Mouse (Mus musculus) kidney, embryonic 15.5 days (tissue): ENCODE data around the gene Stom. TPM values are rescaled to one million over a fixed set of nuclear protein-coding genes. Genes with fewer than 3 reads are reported as not detected.
A peak's percentile ranks its signal among the peaks of the same experiment; 100 is the strongest.

Source experiments
- ATAC-seq: fragments of 200-750 bp; cut with Nextera tagmentation; replicated peaks from 2 replicates; pipeline ENCODE4 v1.8.0; 2017; ENCODE audit warnings: moderate TSS enrichment; ENCODE audit not compliant: low FRiP score
- H3K27ac ChIP-seq: fragments of 300-500 bp; sonication (generic); 2 replicates; pipeline ENCODE4 v1.5.1; 2015; ENCODE audit warnings: mild to moderate bottlenecking, inconsistent platforms
- H3K27me3 ChIP-seq: fragments of 300-500 bp; sonication (generic); 2 replicates; pipeline ENCODE4 v1.6.1; 2015; ENCODE audit warnings: inconsistent platforms
- H3K36me3 ChIP-seq: fragments of 300-500 bp; sonication (generic); 2 replicates; pipeline ENCODE4 v1.6.1; 2015; ENCODE audit warnings: inconsistent platforms
- H3K4me1 ChIP-seq: fragments of 300-500 bp; sonication (generic); 2 replicates; pipeline ENCODE4 v1.6.1; 2015; ENCODE audit warnings: inconsistent platforms
- H3K4me2 ChIP-seq: fragments of 300-500 bp; sonication (generic); 2 replicates; pipeline ENCODE4 v1.6.1; 2015; ENCODE audit warnings: moderate library complexity, mild to moderate bottlenecking, inconsistent platforms
- H3K4me3 ChIP-seq: fragments of 300-500 bp; sonication (generic); replicated peaks from 2 replicates; pipeline ENCODE4 v1.5.1; 2015; ENCODE audit warnings: mild to moderate bottlenecking, inconsistent platforms
- H3K9ac ChIP-seq: fragments of 300-500 bp; sonication (generic); 2 replicates; pipeline ENCODE4 v1.6.1; 2015; ENCODE audit warnings: mild to moderate bottlenecking, inconsistent platforms
- H3K9me3 ChIP-seq: fragments of 300-500 bp; sonication (generic); replicated peaks from 2 replicates; pipeline ENCODE4 v1.6.1; 2016; ENCODE audit warnings: inconsistent platforms
- WGBS: fragments of 180-500 bp; shearing (Covaris S2); methylation state at CpG from one replicate; pipeline ENCODE4 v1.1.7; 2015; ENCODE audit warnings: mixed read lengths; 5-methylcytosine and 5-hydroxymethylcytosine counted together
- polyA plus RNA-seq: library from polyadenylated mRNA; unstranded; fragments of >200 nt; fragmentation: Nextera tagmentation; extraction: Ambion mirVana; gene quantifications from 2 replicates; pipeline ENCODE4 v1.2.1, GENCODE M21; 2015

The Stom gene
- polyA plus RNA-seq, 1 experiment from 2014 or later: 34.1 TPM

DNA sequence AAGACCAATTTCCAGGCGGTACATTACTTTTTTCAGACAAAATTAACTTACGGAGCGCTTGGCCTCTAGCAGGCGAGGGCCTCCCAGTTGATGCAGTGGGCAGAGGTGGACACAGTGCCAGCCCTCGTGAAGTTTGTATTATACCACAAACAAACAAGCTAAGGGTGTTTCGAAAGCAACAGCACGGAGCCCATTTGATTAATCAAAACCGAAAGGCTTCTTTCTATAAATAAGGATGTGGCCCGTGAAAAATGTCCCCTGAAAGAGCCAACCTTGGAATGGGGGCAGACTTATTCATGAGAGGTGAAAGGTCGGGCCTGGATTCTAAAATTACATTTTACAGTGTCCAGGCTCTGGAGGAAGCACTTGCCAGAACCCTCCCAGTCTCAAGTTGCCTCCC is 643 bp upstream of the Stom start:
- WGBS: 44% methylated on average over 10 of the region's 10 CpGs
- Histone ChIP-seq H3K27ac (peak overlapping the region; percentile 82), H3K9me3 (no peaks in the 10 kb centered on the region), H3K4me2 (peak overlapping the region; percentile 93), H3K27me3 (no peaks in the 10 kb centered on the region), H3K4me1 (peaks cover 21% of the 10 kb centered on the region), H3K36me3 (no peaks in the 10 kb centered on the region), H3K4me3 (peak overlapping the region; percentile 57), H3K9ac (peak overlapping the region; percentile 18; the same call in 1 of the 2 replicates)
- ATAC-seq: no peak

DNA sequence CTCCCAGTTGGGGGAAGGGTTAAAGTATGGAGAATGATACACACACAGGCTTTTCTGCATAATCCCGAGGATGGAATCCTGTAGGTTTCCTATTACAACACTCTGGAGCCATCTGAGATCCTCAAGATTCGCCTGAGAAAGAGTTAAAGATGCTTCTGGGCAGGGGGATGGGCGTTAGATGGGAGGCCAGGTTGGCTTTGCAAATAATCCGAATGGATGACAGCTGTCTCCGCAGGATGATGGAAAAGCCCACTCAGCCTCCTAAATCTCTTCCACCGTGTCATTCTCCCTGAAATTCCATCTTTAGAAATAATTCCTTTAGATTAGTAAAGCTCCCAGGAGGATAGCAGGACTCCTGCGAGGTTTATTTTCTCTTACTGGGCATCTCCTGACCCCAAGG is 1.2 kb downstream of the Stom start:
- Histone ChIP-seq H3K36me3 (no peaks in the 10 kb centered on the region), H3K9ac (no peak overlapping the region), H3K27ac (no peak overlapping the region; the same call in 1 of the 2 replicates), H3K9me3 (no peaks in the 10 kb centered on the region), H3K4me1 (peaks cover 21% of the 10 kb centered on the region), H3K4me3 (peak overlapping the region; percentile 57), H3K27me3 (no peaks in the 10 kb centered on the region), H3K4me2 (peak overlapping the region; percentile 93)
- WGBS: 8% methylated on average over 7 of the region's 7 CpGs
- no peak for ATAC-seq

DNA sequence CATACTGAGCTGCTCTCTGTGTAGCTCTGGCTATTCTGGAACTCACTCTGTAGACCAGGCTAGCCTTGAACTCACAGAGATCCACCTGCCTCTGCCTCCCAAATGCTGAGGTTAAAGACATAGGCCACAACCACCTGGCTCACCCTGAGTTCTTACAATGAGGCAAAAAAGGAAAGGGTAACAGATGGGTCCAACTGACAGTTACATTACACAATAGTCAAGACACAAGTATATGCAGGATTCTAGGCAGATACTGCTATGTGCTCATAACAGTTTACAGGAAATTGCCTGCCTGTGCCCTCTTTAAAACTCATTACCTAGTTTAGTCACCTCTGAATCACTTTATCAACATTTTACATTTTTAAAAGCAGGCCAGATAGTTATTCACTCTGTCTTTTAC is 3.1 kb downstream of the Stom start:
- H3K27ac ChIP-seq: no peak overlapping the region
- H3K4me1 ChIP-seq: peaks cover 21% of the 10 kb centered on the region
- no peak overlapping the region for H3K4me3 ChIP-seq
- H3K9ac ChIP-seq: no peak overlapping the region
- H3K36me3 ChIP-seq: no peaks in the 10 kb centered on the region
- no peaks in the 10 kb centered on the region for H3K9me3 ChIP-seq
- H3K27me3 ChIP-seq: no peaks in the 10 kb centered on the region
- no peak for ATAC-seq
- H3K4me2 ChIP-seq: no peak overlapping the region

DNA sequence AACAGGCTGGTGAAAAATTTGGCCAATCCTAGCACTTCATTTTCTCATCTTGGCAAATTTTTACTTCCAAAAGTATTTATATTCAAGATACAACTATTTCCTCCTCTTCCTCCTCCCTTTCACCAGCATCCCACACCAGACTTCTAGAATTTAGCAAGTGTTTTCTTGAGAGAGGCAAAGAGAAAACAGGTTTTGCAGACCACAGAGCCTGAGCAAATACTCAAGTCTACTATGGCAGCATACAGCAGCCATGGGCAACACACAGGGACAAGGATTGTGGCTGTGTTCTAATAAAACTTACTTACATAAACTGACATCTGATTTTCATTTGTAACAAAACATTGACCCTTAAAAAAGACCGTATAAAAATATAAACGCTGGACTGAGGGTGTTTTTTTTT is 5.6 kb downstream of the Stom start:
- no peak overlapping the region for H3K9ac ChIP-seq
- H3K27ac ChIP-seq: no peak overlapping the region
- no peaks in the 10 kb centered on the region for H3K27me3 ChIP-seq
- 64% methylated on average over 2 of the region's 2 CpGs for WGBS
- no peak overlapping the region for H3K4me2 ChIP-seq
- no peaks in the 10 kb centered on the region for H3K9me3 ChIP-seq
- peaks cover 13% of the 10 kb centered on the region for H3K4me1 ChIP-seq
- no peak for ATAC-seq
- no peak overlapping the region for H3K4me3 ChIP-seq
- no peaks in the 10 kb centered on the region for H3K36me3 ChIP-seq

DNA sequence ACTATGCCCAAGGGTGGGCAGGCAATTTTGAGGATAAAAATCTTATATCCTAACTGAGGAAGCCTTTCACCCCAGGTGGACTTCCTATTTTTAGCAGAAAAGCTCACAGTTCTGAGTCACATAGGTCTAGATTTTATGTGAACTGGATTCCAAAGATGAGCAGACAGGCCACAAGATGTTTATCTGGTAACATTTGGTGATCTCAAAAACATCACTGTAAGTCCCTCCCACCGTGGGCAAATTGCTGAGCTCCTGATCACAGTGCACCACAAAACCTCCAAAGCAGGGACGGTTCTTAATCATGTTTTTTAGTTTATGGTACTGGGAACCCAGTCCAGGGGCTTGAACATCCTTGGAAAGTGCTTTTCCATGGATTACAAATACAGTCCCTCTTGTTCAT is 7.7 kb downstream of the Stom start:
- no peak overlapping the region for H3K27ac ChIP-seq
- no peak overlapping the region for H3K9ac ChIP-seq
- no peaks in the 10 kb centered on the region for H3K9me3 ChIP-seq
- H3K36me3 ChIP-seq: 0 out of 2 replicates have a peak, but pooled peaks cover 5% of the 10 kb centered on the region
- no peaks in the 10 kb centered on the region for H3K27me3 ChIP-seq
- WGBS: 87% methylated on average over 2 of the region's 2 CpGs
- no peak overlapping the region for H3K4me2 ChIP-seq
- 0 out of 2 replicates have a peak, but pooled peaks cover 6% of the 10 kb centered on the region for H3K4me1 ChIP-seq
- no peak for ATAC-seq
- no peak overlapping the region for H3K4me3 ChIP-seq

DNA sequence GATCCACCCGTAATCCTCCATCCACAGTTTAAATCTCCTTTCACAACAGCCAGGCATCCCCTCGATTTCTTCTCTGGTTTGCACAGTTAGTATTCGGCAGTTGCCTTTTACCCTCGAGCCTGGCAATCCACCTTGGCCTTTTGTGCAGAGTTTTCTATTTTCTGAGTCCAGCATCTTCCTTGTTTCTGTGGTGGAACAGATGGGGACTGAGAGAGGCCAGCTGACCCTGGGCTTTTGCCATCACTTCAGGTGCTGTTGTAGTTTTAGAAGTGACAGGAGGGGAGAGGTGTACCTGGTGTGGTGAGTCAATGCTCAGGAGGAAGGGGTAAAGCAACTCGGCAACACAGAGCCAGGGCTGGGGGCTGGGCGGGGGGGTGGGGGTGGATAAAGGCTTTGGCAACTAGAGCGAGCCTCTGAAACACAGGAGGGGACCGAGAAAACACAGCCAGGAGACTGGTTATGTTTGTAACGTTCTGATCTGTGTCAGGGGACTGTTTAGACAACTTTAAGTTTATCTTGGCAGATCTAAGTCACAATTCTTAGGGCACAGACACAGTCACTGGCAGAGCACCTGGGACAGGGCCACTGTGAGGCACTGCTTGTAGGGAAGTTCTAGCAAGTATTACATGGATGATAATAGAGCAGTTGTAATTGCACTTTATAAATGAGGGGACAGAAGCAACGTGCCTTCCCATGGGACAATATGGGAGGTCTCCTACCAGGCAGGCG is 8.5 kb downstream of the Stom start:
- Histone ChIP-seq H3K9me3 (no peaks in the 10 kb centered on the region), H3K36me3 (0 out of 2 replicates have a peak, but pooled peaks cover 5% of the 10 kb centered on the region), H3K4me2 (no peak overlapping the region), H3K4me1 (0 out of 2 replicates have a peak, but pooled peaks cover 6% of the 10 kb centered on the region), H3K9ac (no peak overlapping the region), H3K4me3 (no peak overlapping the region), H3K27ac (no peak overlapping the region), H3K27me3 (no peaks in the 10 kb centered on the region)
- WGBS: 55% methylated on average over 11 of the region's 11 CpGs
- no peak for ATAC-seq

DNA sequence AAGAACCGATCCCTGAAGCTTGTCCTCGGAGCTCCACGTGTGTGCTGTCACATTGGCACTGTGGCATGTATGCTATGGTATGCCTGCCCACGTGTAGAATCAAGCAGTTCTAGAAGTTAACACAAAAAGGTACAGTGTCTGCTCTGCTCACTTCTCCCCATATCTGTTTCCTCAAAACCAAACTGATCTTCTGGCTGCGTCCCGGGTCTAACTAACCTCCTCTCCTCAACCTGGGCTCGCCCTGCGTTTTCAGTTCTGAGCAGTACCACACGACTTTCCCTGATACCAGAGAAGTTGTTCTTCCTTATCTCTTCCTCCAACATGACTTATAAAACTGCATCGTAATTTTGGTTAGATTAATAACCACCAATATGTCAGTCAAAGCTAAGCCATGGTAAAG is 9.2 kb downstream of the Stom start:
- Histone ChIP-seq H3K4me3 (no peak overlapping the region), H3K4me1 (0 out of 2 replicates have a peak, but pooled peaks cover 6% of the 10 kb centered on the region), H3K27me3 (no peaks in the 10 kb centered on the region), H3K27ac (peak overlapping the region; percentile 57), H3K4me2 (0 out of 2 replicates have a peak overlapping the region, but pooled peaks have one; percentile 7), H3K36me3 (0 out of 2 replicates have a peak, but pooled peaks cover 5% of the 10 kb centered on the region), H3K9ac (no peak overlapping the region), H3K9me3 (no peaks in the 10 kb centered on the region)
- WGBS: 65% methylated on average over 10 of the region's 10 CpGs
- ATAC-seq: no peak

DNA sequence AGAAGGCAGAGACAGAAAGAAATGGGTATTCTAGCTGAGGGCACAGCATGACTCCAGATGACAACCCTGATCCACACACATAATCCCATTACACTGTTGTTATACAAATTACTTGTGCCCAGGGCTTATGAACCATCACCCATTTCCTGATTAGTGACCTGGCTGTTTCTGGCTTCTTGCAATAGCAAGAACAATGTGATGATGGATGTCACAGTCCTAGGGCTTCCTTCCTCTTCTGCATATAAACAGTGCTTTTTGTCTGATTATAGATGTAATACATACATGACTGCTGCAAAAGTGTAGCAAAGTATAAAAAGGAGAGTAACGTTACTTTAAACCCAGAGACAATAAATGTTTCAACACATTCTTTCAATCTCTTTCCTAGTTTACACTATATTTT is 9.8 kb downstream of the Stom start:
- no peaks in the 10 kb centered on the region for H3K9me3 ChIP-seq
- no peak overlapping the region for H3K4me3 ChIP-seq
- H3K36me3 ChIP-seq: 0 out of 2 replicates have a peak, but pooled peaks cover 5% of the 10 kb centered on the region
- H3K27me3 ChIP-seq: no peaks in the 10 kb centered on the region
- 0 out of 2 replicates have a peak, but pooled peaks cover 6% of the 10 kb centered on the region for H3K4me1 ChIP-seq
- H3K27ac ChIP-seq: no peak overlapping the region
- no peak overlapping the region for H3K9ac ChIP-seq
- ATAC-seq: no peak
- 61% methylated on average over 1 of the region's 1 CpGs for WGBS
- no peak overlapping the region for H3K4me2 ChIP-seq

DNA sequence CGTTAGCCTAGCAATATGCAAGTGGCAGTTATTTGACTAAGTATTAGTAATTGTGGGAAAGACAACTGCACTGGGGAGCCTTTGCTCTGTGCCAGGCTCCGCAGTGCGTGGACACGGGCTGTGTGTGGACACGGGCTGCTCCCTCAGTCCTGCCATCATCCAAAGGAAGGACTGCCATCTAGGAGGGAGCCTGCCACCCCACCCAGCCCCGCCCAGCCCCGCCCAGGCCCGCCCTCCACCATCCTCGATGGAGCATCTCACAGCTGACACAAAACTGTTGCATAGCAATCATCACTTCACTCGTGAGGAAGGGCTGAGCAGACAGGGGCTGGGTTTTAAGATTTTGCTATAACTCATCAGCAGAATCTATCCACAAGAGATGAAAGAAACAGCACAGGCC is 10.8 kb downstream of the Stom start:
- Histone ChIP-seq H3K9me3 (no peaks in the 10 kb centered on the region), H3K4me1 (0 out of 2 replicates have a peak, but pooled peaks cover 6% of the 10 kb centered on the region), H3K4me2 (no peak overlapping the region), H3K9ac (no peak overlapping the region), H3K36me3 (peaks cover 9% of the 10 kb centered on the region; the same call in 1 of the 2 replicates), H3K27me3 (no peaks in the 10 kb centered on the region), H3K4me3 (no peak overlapping the region), H3K27ac (no peak overlapping the region)
- ATAC-seq: 0 out of 2 replicates have a peak, but pooled peaks have one; percentile 43
- 67% methylated on average over 10 of the region's 10 CpGs for WGBS

DNA sequence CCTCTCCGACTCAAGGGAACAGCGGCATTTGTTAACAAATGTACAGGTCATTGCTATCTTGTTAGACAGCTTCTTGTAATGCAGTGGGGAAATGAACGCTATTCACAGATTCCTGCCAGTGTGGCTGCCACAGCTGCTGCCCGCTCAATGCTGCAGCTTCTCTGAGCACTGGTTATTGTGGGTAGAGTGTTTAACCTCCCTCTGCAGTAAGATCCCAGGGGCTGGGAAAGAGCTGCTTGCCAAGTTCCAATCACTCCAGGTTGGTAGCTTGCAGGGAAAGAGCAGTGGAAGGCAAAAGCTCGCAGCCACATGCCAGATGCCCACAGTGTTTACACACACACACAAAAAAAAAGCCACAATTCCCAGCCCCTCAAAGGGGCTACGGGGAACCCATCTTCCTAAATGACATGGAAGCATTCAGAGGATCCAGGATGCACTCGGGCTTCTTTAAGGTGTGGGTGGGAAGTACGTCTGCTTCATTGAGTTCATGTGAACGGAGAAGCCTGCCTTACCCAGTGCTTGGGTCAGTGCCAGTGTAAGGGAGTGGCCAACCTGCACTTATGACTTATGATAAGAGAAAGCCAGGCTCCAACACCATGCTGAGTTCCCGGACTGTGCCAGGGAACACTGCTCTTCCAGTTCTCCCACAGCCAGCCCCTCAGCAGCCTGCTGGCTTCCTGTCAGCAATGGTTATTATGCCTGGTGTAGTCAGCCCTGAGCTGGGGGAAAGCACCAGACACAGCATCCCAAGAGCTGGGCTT is 14.2 kb downstream of the Stom start:
- H3K36me3 ChIP-seq: peaks cover 15% of the 10 kb centered on the region
- no peak overlapping the region for H3K27ac ChIP-seq
- WGBS: 70% methylated on average over 10 of the region's 10 CpGs
- no peak overlapping the region for H3K4me3 ChIP-seq
- no peaks in the 10 kb centered on the region for H3K9me3 ChIP-seq
- no peak for ATAC-seq
- H3K4me2 ChIP-seq: no peak overlapping the region
- H3K27me3 ChIP-seq: no peaks in the 10 kb centered on the region
- 0 out of 2 replicates have a peak, but pooled peaks cover 5% of the 10 kb centered on the region for H3K4me1 ChIP-seq
- no peak overlapping the region for H3K9ac ChIP-seq

DNA sequence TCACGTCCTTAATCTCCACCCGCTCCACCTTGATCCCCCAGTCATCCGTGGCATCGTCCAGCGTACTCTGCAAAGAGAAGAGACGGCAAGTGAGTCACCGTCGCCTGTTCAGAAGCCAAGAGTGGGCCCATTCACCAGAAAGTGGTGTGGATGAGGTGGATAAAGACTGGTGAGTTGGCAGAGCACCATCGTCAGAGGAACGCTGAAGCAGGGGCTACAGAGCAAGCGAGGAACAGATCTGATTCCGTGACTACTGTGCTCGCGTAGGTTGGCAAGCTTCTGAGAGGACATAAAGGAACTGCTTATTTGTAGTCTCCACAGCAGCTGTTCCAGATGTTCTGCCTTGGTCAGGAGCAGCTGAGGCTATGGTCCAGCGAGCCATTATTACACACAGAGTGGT is 16.4 kb downstream of the Stom start:
- no peaks in the 10 kb centered on the region for H3K4me1 ChIP-seq
- H3K9me3 ChIP-seq: no peaks in the 10 kb centered on the region
- H3K9ac ChIP-seq: no peak overlapping the region
- H3K27ac ChIP-seq: no peak overlapping the region
- H3K4me2 ChIP-seq: no peak overlapping the region
- H3K4me3 ChIP-seq: no peak overlapping the region
- H3K36me3 ChIP-seq: peaks cover 16% of the 10 kb centered on the region
- 87% methylated on average over 15 of the region's 15 CpGs for WGBS
- no peaks in the 10 kb centered on the region for H3K27me3 ChIP-seq
- ATAC-seq: no peak

DNA sequence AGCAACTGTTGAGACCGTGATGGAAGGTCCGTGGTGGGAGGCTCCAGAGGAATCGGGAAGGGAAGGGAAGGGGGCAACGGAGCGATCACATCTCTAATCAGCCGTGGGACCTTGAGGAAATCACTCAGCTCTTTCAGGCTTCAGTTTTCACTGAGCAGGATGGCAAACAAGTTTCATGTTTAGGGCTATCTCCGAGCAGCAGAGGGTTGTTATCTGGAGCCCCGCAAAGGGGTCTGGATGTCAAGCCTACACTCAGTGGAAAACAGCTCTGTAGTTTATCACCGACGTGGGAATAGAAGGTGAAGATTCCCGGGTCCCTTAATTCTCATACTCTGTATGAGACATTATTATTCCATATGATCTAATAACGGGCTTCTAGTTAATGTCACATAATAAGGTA is 18.4 kb downstream of the Stom start:
- Histone ChIP-seq H3K4me1 (peaks cover 6% of the 10 kb centered on the region; the same call in 1 of the 2 replicates), H3K9ac (no peak overlapping the region), H3K27me3 (no peaks in the 10 kb centered on the region), H3K27ac (no peak overlapping the region), H3K4me3 (no peak overlapping the region), H3K4me2 (no peak overlapping the region), H3K36me3 (peaks cover 14% of the 10 kb centered on the region), H3K9me3 (no peaks in the 10 kb centered on the region)
- ATAC-seq: no peak
- WGBS: 74% methylated on average over 12 of the region's 12 CpGs
